Mouse (Mus musculus): Measurements from ENCODE around the gene Nfxl1. TPM values are rescaled to one million over a fixed set of nuclear protein-coding genes. Genes with fewer than 3 reads are reported as not detected.

The Nfxl1 gene
- polyA plus RNA-seq, 1 experiment = 52.7 TPM

DNA sequence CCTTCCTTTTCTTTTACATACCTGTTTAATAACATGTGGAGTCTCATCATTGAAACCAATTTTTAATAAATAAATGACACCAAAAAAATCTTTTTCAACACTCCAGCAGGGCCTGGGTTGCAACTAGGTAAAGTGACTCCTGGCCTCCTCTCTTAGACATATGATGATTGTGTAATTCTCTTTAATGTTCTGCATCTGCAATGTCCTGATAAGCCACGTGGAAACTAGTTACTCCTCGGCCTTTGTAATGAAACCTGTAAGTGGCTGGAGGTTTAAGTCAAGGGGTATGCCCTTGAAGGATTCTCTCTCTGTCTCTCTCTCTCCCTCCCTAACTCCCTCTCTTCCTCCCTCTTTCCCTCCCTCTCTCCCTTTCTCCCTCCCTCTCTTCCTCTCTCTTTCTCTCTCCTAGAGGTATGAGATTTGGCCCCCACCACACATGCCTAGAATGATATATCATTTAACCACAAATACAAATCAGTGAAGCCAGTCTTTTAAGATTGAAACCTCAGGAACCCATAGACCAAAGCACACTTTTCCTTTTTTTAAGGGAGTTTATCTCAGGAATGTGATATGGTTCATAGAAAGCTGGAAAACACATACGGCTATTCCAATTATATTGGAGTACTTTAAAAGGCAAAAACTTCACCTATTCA is 1.6 kb upstream of the Nfxl1 start:
- TF ChIP-seq CTCF (IDR thresholded peaks at IDR 0.05; ENCODE audit: borderline replicate concordance, insufficient read depth, low read length) (no peak), POLR2A (IDR thresholded peaks at IDR 0.05; ENCODE audit: low read depth, low read length) (no peak)
- H3K27ac ChIP-seq (ENCODE audit: insufficient read depth, low read length) = no peak overlapping the region
- H3K4me3 ChIP-seq (ENCODE audit: insufficient read depth, low read length) = no peak overlapping the region
- no peaks in the 10 kb centered on the region for H3K4me1 ChIP-seq (ENCODE audit: control insufficient read depth, insufficient read depth, low read length)

DNA sequence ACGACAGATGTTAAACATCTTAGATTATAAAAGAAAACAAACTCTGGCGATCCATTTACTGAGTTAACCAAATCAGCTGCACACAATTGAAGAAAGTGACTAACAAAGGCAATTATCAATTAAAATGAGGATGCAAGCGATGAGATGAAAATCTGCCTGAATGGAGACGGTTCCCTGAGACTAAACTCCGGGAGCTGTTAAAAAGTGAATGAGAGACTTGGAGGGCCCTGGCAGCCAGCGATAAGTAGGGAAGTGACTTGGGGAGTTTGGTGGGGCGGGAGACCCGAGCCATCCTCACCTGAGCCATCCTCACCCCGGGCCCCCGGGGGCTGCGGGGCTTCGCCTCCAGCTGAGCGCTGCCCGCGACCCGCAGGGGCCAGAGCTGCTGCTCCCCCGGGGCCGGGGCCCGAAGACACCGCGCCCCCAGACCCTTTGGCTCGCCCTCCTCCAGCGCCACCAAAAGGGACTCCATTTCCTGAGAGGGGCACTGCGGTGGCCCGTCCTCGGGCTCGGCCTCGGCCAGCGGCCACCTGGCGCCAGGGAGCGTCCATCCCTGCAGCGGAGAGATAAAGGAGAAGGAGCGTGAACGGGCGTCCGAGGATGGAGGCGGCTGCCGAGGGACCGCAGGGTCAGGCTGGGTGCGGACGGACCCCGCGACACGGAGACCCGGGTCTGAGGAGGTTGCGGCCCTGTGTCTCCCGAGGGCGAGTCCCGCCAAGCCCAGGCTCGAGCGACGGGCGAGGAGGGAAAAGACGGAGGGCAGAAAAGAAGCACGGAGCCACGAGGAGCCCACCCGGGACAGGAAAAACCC is 563 bp downstream of the Nfxl1 start:
- no peaks in the 10 kb centered on the region for H3K4me1 ChIP-seq (ENCODE audit: control insufficient read depth, insufficient read depth, low read length)
- H3K4me3 ChIP-seq (ENCODE audit: insufficient read depth, low read length) = peak overlapping the region; percentile 74
- no peak for TF ChIP-seq POLR2A (IDR thresholded peaks at IDR 0.05; ENCODE audit: low read depth, low read length)
- no peak for TF ChIP-seq CTCF (IDR thresholded peaks at IDR 0.05; ENCODE audit: borderline replicate concordance, insufficient read depth, low read length)
- 0 out of 2 replicates have a peak overlapping the region, but pooled peaks have one; percentile 7 for H3K27ac ChIP-seq (ENCODE audit: insufficient read depth, low read length)

DNA sequence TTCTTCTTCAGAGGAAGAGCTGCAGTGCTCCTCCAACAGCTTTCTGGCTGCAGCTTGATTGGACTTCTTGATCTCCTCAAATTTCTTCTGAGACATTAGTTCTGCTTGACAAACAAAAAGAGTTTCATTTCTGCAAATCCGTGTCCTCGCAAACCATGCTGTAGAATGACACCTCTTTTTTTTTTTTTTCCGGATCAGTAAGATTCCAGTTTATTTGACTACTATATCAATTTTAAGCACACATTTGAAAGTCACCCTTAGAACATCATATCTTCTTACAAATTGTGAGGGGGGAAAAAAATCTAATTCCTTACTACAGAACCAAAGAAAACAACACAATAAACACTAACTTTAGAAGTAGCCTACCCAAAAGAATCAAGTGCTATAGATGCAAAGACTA is 3.2 kb downstream of the Nfxl1 start:
- H3K4me1 ChIP-seq (ENCODE audit: control insufficient read depth, insufficient read depth, low read length) = no peaks in the 10 kb centered on the region
- H3K27ac ChIP-seq (ENCODE audit: insufficient read depth, low read length) = no peak overlapping the region
- H3K4me3 ChIP-seq (ENCODE audit: insufficient read depth, low read length) = no peak overlapping the region
- TF ChIP-seq POLR2A (IDR thresholded peaks at IDR 0.05; ENCODE audit: low read depth, low read length) (no peak), CTCF (IDR thresholded peaks at IDR 0.05; ENCODE audit: borderline replicate concordance, insufficient read depth, low read length) (no peak)

DNA sequence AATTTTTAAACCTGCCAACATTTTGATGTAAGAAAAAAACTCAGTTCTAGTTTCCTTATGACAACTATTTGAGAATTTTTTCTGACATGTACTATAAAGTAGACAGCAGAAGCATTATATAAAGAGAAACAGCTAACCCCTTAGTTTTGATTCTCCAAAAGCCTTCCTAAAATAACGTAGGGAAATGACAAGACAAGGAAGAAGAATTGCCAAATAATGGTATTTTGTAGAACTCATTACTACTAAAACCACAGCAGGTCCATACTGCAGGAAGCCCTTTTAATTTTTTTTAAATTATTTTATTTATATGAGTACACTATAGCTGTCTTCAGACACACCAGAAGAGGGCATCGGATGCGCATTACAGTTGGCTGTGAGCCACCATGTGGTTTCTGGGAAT is 8.3 kb downstream of the Nfxl1 start:
- Histone ChIP-seq H3K4me1 (ENCODE audit: control insufficient read depth, insufficient read depth, low read length) (no peaks in the 10 kb centered on the region), H3K4me3 (ENCODE audit: insufficient read depth, low read length) (no peak overlapping the region), H3K27ac (ENCODE audit: insufficient read depth, low read length) (no peak overlapping the region)
- no peak for TF ChIP-seq POLR2A (IDR thresholded peaks at IDR 0.05; ENCODE audit: low read depth, low read length)
- TF ChIP-seq CTCF (IDR thresholded peaks at IDR 0.05; ENCODE audit: borderline replicate concordance, insufficient read depth, low read length) = no peak

DNA sequence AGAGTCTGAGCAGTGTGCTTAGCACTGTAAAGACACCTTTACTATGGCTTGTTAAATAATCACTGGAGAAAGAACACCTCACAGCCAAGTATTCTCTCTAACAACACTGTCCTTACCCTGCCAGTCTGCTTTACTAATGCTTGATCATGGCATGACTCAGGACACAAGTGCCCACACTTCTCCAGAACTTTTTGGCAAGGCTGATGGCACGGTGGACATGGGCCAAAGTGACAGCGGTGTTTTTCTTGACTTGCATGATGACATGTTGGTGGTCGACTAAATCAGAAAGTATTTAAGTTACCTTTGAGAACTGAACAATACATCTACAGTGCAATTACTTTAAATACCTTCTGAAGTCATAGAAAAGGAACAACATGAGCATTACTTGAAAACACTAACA is 30.6 kb downstream of the Nfxl1 start:
- Histone ChIP-seq H3K27ac (ENCODE audit: insufficient read depth, low read length) (no peak overlapping the region), H3K4me3 (ENCODE audit: insufficient read depth, low read length) (no peak overlapping the region), H3K4me1 (ENCODE audit: control insufficient read depth, insufficient read depth, low read length) (no peaks in the 10 kb centered on the region)
- TF ChIP-seq POLR2A (IDR thresholded peaks at IDR 0.05; ENCODE audit: low read depth, low read length) (no peak), CTCF (IDR thresholded peaks at IDR 0.05; ENCODE audit: borderline replicate concordance, insufficient read depth, low read length) (no peak)

DNA sequence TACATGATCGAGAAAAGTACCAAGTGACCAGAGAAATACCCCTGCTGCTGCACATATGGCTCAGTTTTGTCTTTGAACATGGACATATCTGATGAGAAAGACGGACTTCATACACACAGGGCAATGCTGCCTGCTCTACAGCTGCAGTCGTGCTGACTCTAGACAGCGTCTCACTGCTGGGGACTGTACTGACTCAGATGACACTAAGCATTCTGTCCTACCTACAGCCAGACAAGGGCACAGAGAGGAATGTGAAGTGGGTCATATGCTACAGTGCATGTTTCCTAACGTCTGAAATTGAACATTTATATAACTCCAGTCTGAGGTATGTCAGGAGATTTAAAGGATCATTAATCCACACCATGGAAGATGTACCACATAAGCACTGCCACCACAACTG is 45.7 kb downstream of the Nfxl1 start:
- TF ChIP-seq POLR2A (IDR thresholded peaks at IDR 0.05; ENCODE audit: low read depth, low read length) (no peak), CTCF (IDR thresholded peaks at IDR 0.05; ENCODE audit: borderline replicate concordance, insufficient read depth, low read length) (no peak)
- Histone ChIP-seq H3K27ac (ENCODE audit: insufficient read depth, low read length) (no peak overlapping the region), H3K4me1 (ENCODE audit: control insufficient read depth, insufficient read depth, low read length) (no peaks in the 10 kb centered on the region), H3K4me3 (ENCODE audit: insufficient read depth, low read length) (no peak overlapping the region)

DNA sequence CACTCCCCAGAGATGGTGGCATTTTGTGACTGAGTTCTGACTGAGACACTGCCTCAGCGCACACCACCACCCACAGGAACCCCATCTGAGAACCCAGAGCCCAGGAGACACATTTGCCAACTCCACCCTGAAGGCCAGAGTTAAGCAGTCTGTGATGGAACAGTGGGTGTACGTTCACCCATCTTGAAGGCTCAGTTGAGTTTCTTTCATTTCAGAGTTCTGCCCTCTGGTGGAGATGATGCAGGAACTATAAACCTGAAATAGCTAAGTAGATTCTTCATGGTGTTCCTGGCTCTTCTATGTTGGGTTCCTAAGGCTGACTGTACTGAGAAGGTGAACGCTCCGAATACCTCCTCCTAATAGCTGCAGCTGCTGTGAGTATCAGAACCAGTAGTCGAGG is 53.7 kb downstream of the Nfxl1 start:
- Histone ChIP-seq H3K4me3 (ENCODE audit: insufficient read depth, low read length) (no peak overlapping the region), H3K27ac (ENCODE audit: insufficient read depth, low read length) (no peak overlapping the region), H3K4me1 (ENCODE audit: control insufficient read depth, insufficient read depth, low read length) (no peaks in the 10 kb centered on the region)
- TF ChIP-seq POLR2A (IDR thresholded peaks at IDR 0.05; ENCODE audit: low read depth, low read length) (no peak), CTCF (IDR thresholded peaks at IDR 0.05; ENCODE audit: borderline replicate concordance, insufficient read depth, low read length) (no peak)

DNA sequence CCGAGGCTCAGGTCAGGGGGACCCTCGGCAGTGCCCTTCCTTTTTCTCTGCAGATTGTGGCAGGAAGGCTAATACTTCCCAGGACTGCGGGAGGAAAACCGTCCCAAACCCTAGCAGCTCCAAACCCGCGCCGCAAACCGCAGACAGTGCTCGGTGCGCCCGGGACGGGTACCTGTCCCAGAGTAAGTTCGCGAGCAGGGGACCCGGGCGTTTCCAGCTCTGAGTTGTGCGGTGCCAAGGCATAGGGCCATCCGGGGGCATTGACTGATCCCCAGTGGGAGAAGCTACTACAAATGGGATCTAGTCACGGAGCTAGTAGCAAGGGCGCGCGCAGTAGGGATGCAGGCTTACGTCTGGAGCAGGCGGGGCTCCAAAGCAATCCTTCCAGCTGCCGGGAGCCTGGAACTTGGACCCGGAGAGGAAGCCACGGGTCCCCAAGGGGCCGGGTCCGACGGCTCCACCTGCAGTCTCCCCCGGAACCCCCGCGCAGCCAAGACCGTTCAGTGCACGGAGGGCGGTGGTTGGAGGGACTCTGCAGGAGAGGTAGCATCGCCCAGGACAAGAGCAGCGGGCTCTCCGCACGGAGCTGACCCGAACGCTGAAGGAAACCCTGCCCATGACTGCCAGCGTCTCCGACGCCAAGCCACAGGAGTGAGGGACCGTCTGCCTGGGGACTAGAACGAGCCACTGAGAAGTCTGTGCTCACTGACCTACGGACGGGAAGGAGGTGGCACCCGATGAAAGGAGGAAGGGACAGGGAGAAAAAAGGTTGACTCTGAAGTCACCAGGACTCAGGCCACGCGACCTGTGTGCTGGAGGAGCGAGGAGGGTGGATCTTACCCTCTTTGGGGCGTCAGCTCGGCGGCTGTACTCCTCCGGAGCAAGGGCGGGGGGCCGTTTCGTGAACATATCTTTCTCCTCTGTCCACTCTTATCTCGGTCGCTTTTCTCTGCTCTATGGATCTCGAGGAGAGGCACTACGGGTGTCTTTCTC is 55.7 kb downstream of the Nfxl1 start, which contains the start of gene Corin:
TSS of gene Corin (minus strand) at position 943 of the 993 bp plus-strand sequence.
- no peaks in the 10 kb centered on the region for H3K4me1 ChIP-seq (ENCODE audit: control insufficient read depth, insufficient read depth, low read length)
- peak within 1 kb of the TSS; percentile 12 for H3K4me3 ChIP-seq (ENCODE audit: insufficient read depth, low read length)
- H3K27ac ChIP-seq (ENCODE audit: insufficient read depth, low read length) = no peak within 1 kb of the TSS
- TF ChIP-seq CTCF (IDR thresholded peaks at IDR 0.05; ENCODE audit: borderline replicate concordance, insufficient read depth, low read length) = no peak
- no peak for TF ChIP-seq POLR2A (IDR thresholded peaks at IDR 0.05; ENCODE audit: low read depth, low read length)

DNA sequence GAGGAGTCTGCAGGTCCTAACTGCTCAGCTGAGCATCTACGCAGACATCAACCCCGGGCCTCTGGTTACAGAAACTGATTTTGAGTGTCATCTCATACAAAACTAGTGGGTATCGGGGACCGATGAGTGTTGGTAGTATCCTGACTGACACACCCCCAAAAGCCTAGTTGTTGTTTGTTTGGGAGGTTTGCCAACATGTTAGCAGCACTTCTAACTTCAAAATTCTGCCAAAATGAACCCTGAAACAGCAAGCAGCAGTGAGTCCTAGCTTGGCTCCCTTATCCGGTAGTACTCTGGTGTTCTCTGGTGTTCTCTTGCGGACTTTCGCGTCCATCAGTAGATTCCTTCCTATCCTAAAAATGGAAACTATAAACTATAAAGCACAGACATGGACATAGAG is 56.7 kb downstream of the Nfxl1 start:
- H3K4me3 ChIP-seq (ENCODE audit: insufficient read depth, low read length) = no peak overlapping the region
- no peaks in the 10 kb centered on the region for H3K4me1 ChIP-seq (ENCODE audit: control insufficient read depth, insufficient read depth, low read length)
- TF ChIP-seq POLR2A (IDR thresholded peaks at IDR 0.05; ENCODE audit: low read depth, low read length) (no peak), CTCF (IDR thresholded peaks at IDR 0.05; ENCODE audit: borderline replicate concordance, insufficient read depth, low read length) (no peak)
- no peak overlapping the region for H3K27ac ChIP-seq (ENCODE audit: insufficient read depth, low read length)
